Mouse (Mus musculus) heart, postnatal 4 days (tissue): ENCODE measurements around the gene Nsg2. TPM values are rescaled to one million over a fixed set of nuclear protein-coding genes. Genes with fewer than 3 reads are reported as not detected.

Experiments
- DNase-seq: peaks from one replicate; pipeline ENCODE4 v3.0.0; 2021
- total RNA-seq, 2 experiments: library from RNA; stranded (reverse); gene quantifications; 2 replicates each; pipeline ENCODE4 v1.2.3; 2021

Nsg2 gene
- total RNA-seq, 2 experiments from 2014 or later: 4.1 to 4.8 TPM

DNA sequence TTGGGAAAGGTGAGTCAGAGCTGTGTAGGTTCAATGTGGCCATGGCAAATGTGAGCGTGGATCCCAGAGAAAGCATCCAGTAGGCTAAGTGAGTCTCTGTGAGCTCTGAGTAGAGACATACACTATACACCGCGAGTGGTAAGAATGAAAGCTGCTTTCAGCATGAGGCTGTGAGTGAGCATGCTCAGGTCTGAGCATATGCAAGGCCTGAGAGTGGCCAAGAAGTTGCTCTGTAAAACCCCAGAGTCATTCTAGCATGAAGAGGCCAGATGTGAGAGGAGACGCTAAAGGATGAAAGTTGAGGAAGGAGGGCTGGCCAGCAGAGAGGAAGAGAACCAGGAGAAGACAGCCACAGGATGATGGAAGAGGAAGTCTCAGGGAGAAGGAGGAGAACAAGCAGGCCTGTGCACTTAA lies 12.8 kb downstream of the Nsg2 start:
- DNase-seq: no peak

DNA sequence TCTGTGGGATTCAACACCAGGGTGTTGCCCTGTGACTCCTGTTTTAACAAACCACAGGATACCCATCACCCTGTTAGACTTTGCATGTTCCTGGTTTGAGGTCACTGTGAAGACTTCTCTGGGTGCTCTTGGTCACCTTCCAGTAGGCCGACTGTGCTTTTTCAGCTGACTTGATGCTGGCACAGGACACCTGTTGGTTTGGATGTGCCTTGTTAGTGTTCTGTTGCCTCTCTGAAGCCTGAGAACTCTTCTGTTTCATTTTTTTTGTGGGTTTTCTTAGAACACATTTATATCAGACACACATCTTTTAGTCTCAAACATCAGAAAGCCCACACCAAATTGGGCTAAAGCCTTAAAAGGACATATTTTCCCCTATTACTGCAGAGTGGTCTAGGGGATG lies 13.3 kb downstream of the Nsg2 start:
- DNase-seq: no peak

DNA sequence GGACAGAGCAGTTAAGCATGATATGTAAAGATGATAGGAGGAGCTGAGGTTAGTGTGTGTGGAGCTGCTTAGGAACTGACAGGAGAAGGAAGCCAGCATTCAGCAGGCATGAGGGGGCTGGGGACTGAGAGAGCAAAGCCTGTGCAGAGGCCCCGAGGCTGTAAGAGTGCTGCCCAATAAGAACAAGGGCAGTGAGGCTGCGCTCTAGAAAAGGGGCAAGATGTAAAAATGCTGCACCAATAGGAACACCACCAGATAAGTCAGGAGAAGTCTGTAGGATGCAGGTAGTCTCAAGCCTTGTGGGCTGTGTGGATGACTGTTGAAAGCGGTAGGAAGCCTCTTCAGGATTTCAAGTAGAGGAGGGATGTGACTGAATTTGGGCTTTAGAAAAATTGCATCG lies 17.9 kb downstream of the Nsg2 start:
- no peak for DNase-seq

DNA sequence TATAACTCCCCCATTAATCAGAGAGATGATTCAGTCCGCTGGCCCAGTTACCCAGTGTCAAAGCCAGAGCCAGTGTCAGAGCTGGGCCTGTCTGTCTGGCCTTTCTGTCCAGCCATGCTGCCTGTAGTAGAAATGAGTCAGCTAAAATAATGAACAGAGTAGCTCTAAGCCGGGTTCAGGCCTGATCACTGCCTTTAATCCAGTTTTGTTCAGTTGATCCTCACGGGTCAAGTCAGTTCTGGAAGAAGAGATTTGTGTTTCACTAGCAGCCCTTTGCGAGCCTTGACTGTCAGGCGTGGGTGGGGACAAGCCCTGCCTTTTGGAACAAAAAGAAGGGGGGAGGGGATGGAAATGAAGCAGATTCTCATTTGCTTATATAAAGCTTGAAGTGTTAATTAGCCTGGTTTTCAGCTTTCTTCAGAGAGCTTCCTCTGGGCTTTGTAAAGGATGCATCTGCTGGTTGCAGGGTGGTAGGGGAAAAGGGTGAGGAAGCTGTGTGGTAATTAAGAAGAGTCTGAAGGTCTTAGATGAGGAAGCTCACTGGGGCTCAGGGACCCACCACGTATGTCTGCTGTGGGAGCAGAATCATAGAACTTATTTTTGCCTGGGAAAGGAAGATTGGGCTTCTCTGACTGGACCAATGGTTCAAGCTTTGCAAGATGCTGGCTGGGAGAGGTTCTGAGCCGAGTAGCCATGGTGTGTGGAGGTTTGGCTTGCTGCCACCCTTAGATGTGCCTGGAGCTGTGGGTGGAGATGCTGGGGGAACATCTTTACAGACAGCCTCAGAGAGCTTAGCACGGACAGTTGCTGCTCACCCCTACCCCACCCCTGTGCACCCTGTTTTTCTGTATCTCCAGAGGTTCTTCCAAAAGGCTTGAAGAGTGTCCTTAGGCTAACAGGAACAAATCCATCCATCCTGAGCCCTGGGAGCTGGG lies 20.0 kb downstream of the Nsg2 start:
- DNase-seq: no peak

DNA sequence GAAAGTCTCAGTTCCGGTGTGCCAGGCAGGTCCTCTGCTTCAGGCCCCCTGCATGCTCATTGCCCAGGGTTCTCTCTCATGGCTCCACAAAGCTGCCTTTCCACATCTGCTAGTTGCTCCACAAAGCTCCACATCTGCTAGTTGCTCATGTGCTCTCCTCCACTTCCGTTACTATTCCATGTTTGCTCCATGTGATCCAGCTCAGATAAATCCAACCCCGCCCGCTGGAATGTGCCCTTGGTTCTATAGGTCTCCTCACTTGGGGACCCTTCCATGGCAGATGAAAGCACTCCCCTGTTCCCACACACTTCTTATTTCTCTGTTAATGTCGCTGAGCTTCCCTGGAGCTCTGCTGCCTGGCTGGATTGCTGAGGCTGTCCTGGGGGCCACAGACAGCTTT lies 26.4 kb downstream of the Nsg2 start:
- no peak for DNase-seq

DNA sequence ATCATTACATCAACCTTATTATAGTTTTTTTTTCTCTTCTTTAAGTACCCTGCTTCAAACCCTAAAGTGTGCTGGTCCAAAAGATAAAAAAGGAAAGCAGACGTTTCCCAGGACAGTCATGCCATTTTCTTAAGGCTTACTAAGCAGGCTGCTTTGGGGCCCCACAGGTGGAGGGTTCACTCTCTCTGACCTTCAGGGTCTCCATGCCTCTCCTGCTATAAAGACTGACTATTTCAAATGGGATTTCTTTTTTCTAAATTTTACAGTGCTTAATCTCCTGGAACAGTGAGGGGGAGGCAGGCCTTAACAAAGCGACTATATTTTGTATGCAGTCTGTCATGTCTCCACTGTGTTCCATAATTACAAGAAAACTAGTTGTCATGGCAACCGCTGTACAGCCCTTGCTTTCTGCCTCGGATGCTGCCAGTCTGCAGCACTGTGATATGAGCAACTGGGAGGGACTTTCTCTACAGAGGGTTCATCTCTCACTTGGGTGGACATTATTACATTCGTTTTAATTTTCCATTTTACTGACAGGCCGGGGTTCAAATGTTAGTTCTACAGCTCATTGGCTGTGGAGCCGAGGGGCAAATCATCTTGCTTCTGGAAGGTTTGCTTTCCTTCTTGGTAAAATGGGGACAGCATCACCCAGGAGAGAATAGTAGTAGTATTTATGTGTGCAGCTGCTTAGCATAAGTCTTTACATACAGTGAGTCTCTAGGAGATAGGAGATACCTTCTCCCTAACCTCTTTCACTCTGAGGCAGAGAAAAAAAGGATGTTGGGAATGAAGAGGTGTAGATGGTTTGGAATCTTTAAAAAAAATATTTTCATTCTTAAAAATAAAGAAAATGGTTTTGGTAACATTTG lies 27.4 kb downstream of the Nsg2 start:
- DNase-seq: no peak

DNA sequence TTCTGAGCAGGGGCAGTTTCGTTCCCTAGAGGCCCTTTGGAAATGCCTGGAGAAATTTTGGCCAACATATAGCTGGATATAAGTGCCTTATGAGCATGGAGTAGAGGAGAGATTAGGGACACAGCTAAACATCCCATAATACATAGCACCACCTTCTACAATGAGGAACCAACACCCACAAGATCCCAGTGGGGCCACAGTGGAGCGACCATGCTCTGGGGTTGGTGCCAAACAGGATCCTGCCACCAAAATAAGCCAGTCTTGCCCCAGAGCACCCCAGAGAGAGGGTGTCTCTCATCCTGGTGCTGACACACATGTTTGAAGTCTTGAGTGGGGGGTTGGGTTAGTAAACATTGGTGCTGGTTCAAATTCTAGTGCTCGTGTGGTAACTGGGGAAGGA lies 28.3 kb downstream of the Nsg2 start:
- DNase-seq: no peak

DNA sequence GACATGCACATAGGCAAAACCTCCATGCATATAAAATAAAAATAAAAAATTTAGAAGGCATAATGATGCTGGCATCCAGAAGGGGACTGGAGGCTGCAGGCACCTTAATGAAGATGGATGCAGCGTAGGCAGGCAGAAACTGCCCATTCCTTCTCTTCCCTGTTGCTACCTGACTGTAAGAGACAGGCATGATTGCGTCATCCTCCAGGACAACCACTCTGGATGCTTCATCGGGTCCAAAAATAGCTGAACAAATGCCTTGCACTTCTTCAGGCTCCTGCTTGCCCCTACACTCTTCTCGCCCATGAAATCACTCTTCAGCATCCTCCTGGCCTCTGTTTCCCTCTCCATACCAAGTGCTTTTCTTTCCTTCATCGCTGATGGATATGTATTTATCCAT lies 29.1 kb downstream of the Nsg2 start:
- DNase-seq: no peak

DNA sequence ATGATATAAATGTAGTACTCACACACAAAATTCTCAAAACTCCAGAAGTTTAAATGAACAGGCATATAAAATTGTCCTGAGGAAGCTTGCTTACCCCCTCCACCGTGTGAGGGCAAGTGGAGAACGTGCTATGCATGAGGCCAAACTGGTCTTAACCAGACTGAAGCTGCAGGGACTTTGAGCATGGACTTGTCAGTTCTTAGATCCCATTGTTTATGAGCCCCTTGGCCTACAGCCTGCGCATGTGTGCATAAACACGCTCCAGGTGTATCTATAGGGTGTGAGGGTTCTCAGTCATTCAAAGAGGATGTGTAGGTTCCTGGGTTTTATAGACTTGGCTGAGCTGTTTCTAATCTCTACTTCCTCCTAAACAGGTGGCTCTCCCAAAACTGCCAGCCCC lies 31.1 kb downstream of the Nsg2 start:
- DNase-seq: no peak

DNA sequence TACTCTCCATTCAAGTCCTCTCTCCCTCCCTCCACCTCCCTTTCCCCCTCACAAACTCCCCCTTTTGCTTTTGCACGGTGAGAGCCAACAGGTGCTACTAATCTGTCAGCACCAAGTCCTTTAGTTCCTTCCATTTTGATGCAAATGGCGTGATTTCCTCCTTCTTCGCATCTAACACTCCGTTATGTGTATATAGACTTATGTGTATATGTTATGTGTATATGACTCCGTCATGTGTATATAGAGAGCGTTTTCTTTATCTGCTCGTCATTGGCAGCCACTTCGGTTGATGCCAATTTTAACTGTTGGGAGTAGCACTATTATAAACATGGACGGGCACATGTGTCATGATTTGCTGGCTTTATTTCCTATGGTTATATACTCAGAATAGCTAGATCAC lies 31.8 kb downstream of the Nsg2 start:
- DNase-seq: no peak

DNA sequence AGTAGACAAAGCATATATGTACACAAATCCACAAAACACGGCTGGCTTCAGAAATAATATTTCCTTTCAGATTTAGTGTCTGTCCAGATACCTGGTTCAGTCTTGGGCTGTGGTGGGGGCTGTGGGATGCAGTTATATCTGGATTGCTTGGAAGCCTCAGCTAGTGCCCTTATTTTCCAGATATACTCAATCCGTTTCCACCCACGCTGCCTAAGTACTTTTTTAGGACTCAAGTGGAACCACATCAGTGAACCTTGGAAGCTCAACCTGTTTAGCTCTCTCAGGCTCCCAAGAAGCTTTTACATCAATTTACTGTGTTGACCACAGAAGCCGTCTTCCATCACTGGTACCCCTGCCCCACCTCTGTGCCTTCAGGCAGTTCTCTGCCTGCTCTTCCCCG lies 35.6 kb downstream of the Nsg2 start:
- no peak for DNase-seq

DNA sequence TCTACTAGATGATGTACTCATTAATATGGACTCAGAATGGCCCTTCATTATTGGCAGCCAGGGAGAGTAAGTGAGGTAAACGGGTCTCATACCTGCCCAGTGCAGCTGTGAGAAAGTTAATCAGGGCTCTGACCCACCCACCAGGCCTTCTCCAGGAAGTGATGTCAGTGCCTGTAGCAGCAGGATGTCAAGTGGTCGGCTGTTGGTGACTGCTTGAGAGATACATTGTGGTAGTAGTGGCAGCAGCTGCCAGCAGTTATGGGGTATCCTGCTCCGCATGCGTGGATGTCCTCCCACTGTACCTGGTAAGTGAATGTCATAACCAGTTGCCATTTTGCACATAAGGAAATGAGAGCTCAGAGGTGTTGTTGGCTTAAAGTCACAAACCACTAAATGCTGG lies 39.4 kb downstream of the Nsg2 start:
- DNase-seq: no peak

DNA sequence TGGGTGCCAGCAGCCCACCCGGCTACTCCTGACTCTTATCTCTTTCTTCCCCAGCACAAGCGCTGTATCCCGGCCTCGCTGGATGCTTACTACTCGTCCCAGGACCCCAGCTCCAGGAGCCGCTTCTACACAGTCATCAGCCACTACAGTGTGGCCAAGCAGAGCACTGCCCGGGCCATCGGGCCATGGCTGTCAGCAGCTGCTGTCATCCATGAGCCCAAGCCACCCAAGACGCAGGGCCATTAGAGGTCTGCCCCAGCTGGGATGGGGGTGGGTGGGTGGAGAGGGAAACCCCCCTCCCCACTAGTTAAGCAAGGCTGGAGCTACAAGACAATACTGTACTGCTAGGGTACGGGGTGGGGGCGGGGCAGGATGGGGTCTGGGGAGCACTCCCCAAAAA lies 57.1 kb downstream of the Nsg2 start:
- no peak for DNase-seq

DNA sequence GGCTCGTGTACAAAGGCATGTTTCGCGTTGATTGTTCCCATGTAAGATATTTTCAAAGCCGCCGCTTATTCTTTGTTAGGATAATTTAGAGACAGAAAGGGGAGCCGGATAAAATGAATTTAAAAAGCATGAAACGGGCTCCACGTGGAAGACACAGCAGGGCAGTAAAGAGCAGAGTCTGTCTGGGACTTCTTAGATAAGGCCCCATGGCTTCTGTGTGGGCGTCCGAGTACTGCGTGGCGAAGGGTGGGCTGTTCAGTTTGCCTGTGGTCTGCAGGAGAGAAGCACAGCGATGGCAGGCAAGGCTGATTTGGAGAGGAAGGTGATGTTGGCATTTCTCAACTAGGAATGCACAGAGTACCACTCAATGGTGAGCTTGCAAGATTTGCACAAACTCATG lies 57.6 kb downstream of the Nsg2 start:
- DNase-seq: no peak

DNA sequence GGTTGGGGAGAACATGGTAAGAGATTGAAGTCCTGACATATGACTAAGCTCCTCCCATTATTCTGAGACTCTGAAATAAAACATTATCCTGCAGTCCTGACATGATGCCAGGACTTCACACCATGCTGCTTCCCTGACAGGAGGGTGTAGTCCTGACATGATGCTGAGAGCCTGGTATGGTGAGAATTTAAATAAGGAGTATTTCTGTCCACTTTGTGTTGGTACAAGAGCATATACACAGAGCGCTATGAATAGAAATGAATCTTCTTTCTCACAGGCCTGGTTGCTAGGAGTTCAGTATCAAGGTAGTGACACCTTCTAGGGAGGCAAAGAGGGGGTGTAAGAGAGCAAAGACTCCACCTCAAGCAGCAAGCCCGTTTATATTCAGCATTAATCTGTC lies 60.8 kb downstream of the Nsg2 start:
- no peak for DNase-seq

DNA sequence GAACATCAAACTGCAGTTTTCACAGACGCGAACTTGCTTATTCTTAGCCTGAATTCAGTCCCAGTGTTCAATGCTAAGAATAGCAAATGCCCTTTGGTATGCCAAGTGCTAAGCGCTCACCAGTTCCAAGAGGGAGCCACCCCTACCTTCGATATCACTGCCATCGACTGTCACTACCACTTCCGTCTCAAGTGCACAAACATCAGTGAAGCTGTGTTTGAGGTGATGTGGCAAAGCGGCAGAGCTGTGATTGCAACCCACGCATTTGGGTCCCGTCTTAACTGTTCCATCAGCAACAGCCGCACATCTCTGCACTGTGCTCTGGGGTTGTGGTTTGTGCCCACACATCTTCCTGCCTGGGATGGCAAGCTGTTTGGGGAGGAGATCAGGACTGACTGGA lies 61.6 kb downstream of the Nsg2 start:
- no peak for DNase-seq

DNA sequence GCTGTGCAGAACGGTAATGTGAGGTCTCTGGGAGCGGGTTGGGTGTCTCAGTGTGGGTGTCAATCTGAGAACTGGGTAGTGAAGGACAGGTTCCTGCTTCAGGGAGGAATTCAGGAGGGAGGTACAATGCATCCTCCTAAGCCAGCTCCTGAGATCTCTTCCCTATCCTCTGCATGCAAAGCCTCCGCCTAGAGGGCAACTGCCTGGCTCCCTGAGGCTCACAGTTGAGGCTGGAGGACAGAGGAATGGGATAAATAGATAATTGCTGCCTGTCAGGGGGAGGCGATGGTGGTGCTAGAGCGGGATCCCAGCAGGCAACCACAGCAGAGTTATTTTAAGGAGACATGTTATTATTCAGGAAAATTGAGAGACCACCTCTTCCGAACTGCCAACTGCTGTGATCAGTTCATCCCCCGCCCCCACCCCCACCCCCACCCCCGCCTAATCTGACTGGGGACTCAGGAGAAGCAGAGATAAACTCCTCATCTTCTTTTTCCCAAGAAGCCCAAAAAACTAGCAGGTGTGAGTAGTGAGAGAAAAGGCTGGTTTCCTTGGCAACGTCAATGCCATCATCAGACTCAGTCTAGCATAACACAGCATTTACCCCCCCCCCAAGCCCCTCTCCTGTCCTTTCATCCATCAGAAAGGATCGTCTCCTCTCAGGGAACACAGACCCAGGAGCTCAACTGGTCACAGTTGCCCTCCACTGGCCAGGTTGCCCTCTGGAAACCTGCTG lies 63.7 kb downstream of the Nsg2 start:
- DNase-seq: no peak

DNA sequence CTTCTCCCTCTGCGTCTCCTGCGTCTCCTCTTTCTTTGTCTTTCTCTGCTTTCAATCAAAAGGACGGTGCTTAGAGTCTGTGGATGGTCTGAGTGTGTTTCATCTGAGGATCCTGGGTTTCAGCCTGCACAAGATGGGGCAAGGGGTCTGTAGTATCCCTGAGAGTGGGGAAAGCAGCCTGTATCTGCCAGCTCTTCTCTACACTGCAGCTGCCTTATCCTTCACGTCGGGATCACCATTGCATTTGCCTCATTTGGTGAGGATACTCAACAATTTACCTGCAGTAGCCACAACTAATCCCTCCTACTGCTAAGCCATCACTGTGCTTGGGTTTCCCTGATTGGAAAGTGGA lies 64.2 kb downstream of the Nsg2 start:
- no peak for DNase-seq

DNA sequence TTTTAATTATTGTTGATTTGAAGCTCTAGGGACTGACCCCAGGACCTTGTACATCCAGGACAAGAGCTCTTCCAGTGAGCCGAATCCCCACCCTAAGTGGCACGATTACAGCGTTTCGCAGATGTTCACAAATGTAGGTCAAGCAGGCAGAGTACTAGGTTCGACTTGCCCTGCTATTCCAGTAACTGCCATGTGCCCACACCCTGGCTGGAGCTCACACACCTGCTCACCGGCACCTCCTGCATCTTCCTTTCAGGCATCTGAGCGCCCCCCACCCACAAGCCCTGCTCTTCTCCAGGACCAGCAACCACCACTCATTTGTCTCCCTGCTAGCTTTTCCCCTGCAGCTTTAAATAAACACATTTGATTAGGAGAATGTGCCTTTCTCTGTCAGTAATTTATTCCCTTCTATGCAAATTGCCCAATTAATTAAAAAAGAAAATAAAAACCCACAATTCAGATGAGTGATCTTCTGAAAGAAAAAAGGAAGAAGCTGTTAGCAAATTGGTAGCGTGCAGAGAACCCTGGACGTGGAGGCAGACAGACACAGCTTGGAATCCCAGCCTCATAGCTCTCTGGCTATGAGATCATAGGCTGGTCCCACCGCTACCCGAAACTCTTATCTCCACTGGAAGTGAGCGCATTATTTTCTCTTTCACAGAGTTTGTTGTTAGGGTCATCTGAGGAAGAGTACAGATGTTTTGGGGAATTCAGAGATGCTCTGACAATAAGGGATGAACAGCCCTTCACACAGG lies 68.7 kb downstream of the Nsg2 start:
- DNase-seq: no peak

DNA sequence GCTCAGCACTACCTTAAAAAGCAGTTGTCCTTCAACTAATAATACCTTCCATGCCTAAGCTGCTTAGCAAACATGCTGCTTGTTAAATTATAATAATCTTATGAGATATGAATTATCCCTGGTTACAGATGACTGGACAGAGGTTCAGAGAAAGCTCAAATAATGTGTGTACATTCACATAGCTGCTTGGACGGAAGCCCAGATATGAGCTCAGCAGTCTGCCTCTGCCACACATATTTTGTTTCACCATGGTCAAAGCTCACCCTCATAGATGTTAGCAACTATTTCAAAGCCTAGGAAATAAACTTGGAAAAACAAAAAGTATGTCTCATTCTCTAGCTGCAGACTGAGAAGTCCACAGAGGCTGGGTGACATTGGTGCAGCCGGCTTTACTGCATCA lies 74.9 kb downstream of the Nsg2 start:
- no peak for DNase-seq

DNA sequence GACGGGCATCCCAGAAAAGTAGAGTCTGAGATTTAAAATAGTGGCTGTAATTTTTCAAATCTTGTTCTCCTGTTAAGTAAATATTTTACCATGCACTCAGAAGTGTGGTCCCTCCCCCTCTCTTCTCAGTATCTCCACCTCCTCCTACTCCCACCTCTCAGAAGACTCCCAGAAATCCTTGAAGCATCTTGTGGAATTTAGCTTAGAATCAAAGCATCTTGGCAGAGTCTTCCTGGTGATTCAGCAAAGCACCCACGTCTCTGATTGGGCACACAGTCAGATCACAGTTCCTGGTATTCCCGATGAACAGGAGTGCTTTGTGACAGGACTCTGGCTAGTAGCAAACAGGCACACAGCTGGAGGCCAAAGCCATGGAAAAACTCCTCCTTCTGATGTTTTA lies 83.2 kb downstream of the Nsg2 start:
- no peak for DNase-seq

DNA sequence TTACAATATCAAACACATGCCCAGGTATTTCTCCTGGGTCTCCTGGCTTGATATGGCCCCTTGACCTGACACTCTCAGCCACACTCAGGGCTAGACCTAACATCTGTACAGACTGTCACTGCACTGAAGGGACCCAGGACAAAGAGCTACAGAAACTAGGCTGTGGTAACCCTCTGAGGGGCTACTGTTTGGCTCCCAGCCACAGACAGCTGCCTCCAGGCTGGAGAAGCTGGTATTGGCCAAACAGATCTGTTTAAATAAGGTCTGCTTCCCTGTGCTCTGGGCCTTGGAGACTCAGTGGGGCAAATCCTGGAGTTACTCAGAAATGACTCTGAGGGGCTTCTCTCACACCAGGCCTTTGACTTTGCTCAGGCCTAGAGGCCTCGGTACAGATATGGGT lies 86.3 kb downstream of the Nsg2 start:
- no peak for DNase-seq
